Mouse (Mus musculus) kidney, postnatal 14 days (tissue): ENCODE measurements around the gene Gnao1.

Experiments used
- DNase-seq: peaks from one replicate; pipeline ENCODE4 v3.0.0; 2022; ENCODE audit warnings: mixed read lengths

Gnao1 gene

GRCm38 (mm10) chr8:93845186-93845585, 35.4 kb downstream of the Gnao1 start:
- no peak for DNase-seq

GRCm38 (mm10) chr8:93852087-93852645, 42.4 kb downstream of the Gnao1 start:
- DNase-seq, result no peak

GRCm38 (mm10) chr8:93852851-93853461, 43.2 kb downstream of the Gnao1 start:
- DNase-seq, result no peak

DNA sequence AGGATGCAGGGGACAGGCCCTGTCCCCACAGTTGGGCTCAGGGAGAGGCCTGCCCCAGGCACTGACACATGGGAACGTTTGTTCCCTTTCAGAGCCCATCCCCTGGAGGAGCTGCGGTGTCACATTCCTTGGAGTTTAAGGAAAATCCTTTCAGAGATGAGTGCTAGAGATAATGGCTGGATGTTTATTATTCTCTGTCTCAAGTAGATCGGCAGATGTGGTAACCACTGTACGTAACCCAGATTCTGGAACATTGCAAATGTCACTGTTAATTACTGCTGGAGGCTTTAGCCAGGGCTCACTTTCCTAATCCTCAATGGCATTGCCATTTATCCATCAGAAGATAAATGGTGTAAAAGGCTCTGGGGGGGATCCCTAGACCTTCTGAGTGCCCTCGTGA, 44.9 kb downstream of the Gnao1 start:
- DNase-seq, result no peak

DNA sequence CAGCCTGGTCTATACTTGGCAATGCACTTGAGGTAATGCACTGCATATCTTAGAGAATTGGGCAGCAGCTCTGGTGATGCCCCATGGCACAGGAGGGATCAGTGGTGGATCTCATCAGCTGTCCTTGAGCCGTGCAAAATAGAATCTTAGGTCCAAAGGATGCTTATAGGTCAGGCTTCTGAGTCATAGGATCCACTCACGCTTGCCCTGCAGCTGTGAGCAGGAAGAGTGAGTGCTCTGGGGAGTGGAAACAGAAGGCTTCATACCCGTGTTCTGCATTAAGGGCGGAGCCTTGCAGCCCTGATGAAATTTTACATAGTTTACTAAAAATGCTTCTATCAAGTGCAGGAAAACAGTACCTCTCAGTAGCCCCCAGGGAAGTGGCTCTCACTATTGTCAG, 45.5 kb downstream of the Gnao1 start:
- DNase-seq, result no peak

GRCm38 (mm10) chr8:93857144-93857543, 47.4 kb downstream of the Gnao1 start:
- no peak for DNase-seq

DNA sequence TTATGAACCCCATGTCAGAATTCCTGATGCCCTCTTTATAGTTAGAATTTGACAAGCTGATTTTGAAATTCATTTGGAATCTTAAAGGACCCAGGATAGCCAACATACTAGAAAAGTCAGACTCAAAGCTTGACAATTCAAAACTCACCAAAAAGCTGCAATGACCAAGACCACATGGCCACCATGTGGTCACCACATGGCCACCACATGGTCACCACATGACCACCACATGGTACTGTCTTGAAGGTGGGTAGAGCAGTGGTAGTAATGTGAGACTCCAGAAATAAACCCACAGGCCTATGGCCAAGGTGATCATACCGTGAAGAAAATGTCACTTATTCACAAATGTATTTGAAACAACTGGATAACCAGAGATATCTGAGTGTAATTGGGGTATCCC, 48.5 kb downstream of the Gnao1 start:
- no peak for DNase-seq

- DNase-seq, result no peak
Measured at GRCm38 (mm10) chr8:93860020-93860419, 50.3 kb downstream of the Gnao1 start.

DNA sequence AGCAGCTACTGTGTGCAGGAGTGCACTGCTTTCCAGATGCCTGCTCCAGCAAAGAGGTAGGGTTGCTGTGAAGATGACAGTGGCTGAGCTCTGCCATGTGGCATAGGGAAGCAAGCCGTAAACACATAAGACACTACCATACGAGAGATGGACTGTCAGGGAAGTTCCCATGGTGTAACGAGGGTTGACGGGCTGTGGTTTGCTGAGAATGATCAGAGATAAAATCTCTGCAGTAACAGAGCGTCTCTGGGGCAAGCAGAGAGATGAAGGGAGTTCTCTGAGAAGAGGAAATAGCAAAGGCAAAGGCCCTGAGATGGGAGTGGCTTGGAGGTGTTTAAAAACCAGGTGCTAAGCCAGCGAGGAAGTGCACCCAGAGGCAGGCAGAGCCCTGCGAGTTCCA, 54.3 kb downstream of the Gnao1 start:
- DNase-seq, result no peak

- DNase-seq, result no peak
Measured at GRCm38 (mm10) chr8:93866271-93866670, 56.5 kb downstream of the Gnao1 start.

GRCm38 (mm10) chr8:93868486-93869221, 58.9 kb downstream of the Gnao1 start:
- DNase-seq, result no peak

DNA sequence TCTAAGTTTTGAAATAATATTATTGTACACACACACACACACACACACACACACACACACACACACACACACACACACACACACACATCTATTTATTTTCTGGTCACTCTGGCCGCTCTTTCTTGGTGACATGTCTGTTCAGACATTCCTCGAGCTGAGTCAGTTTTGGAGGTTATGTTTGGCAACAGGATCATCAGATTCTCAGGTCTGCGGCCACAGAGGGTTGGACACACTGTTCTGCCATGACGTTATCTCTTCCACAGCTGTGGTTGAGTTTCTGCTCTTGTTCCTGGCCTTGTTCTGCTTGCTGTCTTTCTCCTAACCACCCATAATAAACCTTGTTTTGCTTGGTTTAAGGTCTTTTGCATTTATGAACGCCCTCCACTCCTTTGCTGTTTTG, 61.5 kb downstream of the Gnao1 start:
- no peak for DNase-seq

DNA sequence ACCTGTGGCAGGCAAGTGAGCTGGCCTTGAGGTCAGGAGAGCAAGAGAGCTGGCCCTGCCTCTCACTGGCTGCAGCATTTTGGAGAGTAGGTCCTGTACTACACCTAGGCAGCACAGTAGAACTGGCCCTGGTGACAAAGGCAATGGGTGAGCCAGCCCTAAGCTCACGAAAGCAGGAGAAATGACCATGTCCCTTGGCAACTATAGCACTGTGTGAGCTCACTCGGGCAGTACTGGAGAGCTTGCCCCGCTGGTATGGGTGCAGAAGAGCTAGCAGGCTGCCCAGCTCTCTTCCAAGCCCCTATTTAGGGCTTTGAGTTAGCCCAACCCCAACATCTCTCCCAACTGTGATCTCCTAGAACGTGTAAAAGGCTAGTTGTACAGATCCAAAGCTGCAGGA, 68.6 kb downstream of the Gnao1 start:
- no peak for DNase-seq

DNA sequence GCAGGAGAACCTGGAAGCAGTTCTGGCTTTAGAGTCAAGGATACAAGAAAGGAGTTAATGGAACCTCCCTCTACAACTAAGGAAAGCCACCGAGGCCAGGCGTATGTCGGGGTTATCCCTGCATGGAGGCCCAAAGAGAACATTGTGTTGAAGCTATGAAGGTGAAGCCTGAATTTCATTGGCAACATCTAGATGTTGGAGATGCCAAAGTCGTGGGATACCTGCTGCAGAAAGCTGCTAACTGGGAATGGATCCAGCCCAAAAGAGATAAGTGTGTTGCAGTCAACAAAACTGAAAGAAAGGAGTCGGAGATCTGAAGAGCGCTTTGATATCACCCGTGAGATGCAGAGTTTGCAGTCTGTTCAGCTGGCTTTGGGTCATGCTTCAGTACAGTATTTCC, 70.2 kb downstream of the Gnao1 start:
- DNase-seq, result no peak

DNA sequence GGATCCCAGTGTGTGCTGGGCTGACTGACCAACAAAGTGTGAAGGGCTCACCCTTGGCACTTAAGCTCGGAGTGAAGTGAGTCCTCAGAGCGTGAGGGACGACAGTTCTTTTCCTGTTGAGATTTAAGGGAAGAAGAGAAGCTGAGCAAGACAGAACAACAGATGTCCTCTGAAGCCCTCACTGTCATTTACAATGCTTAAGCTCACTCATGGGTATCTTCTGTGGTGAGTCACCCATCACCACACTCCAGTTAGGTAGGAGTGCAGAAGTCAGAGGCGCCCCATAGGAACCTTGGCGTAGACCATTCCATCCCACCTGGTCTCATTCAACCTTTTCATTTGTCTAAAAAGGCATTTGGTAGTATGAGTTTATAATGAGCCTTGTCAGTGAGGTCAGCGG, 71.6 kb downstream of the Gnao1 start:
- no peak for DNase-seq

DNA sequence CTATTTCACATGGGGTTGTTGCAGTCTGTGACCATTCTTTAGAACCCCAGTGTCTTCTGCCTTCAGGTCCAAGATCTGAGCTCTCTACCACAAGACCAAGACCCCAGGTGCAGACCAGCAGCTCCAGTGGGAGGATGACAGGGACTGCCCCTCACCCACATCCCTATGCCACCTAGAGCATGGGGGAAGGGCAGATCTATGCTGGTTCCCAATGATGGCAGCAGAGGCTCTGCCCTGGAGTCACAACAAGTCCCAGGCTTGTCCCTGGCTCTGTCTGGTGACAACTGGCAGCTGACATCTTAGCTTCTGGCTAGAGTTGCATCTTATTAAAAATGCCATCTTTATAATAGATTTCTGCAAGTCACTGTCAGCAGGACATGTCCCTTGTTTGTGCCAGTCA, 73.5 kb downstream of the Gnao1 start:
- DNase-seq, result no peak

DNA sequence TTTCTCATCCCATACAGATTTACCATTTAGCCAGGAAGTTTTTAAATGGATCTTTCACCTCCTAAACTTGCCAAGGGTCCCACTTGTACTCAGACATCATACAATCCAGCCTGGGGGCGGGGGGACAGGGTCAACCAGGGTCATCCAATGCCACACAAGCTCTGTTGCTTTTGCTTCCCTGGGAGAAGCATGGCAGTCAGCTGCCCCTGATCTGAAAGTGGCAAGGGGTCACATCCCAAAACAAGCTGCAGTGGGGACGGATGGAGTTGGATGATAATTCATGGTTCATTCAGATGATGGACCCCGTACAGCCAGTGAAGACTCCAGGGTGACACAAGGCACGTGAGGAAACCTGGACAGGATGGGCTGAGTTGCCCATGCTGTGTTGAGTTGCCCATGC, 74.0 kb downstream of the Gnao1 start:
- no peak for DNase-seq

DNA sequence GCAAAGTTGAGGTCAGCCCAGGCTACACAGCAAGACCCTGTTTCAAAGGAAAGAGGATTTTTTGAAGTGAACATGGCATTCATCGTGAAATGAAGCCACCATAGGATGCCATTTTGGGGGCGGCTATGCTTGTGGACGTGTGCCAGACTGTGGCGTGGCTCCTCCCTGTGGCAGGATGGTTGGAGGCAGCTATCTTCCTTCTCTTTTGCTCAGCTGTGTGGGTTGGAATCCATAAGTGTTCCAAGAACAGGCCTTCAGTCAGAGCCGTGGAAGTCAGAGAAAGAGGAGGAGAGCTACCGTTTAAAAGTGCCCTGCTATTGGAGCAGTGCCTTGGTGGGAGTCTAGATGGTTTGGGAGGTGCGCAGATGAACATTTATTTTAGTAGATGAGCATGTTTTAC, 74.5 kb downstream of the Gnao1 start:
- DNase-seq, result no peak

- DNase-seq, result no peak
Measured at GRCm38 (mm10) chr8:93886181-93886580, 76.4 kb downstream of the Gnao1 start.

- no peak for DNase-seq
Measured at GRCm38 (mm10) chr8:93888150-93888676, 78.4 kb downstream of the Gnao1 start.

DNA sequence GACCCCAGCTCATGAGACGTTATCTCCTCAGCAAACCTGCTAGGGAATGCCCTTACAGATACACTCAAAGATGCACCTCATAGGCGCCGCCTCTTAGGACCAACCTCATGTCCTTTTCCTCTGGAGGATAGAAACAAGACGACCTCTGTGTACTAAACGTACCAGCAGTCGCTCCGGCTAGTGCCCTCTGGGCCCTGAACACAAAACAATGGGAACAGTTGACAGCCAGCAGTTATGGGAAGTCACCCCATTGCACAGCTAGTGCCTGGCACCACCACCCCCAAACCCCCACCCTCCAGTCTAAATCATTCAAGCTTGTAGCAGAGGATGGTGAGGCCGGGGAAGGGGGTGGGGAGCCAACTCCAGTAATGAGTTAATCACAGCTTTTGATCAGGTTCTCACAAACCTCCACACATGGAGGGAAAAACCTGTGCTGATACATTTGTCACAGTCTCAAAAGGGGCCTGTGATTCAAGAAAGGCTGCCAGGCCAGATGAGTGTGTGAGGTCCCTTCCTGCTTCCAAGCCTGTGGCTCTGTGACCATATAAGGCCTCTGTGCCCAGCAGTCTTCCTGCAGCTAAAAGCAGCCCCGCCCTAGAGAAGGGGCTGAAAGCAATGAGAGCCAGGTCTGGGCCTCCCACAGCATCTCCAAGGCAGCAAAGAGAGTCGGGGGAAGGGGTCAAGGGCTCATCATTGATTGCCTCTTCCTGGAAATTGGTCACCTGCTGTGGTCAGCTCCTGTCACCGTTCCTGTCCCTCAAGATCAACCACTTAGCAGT, 79.1 kb downstream of the Gnao1 start:
- DNase-seq, result no peak

- DNase-seq, result no peak
Measured at GRCm38 (mm10) chr8:93893556-93893955, 83.8 kb downstream of the Gnao1 start.

DNA sequence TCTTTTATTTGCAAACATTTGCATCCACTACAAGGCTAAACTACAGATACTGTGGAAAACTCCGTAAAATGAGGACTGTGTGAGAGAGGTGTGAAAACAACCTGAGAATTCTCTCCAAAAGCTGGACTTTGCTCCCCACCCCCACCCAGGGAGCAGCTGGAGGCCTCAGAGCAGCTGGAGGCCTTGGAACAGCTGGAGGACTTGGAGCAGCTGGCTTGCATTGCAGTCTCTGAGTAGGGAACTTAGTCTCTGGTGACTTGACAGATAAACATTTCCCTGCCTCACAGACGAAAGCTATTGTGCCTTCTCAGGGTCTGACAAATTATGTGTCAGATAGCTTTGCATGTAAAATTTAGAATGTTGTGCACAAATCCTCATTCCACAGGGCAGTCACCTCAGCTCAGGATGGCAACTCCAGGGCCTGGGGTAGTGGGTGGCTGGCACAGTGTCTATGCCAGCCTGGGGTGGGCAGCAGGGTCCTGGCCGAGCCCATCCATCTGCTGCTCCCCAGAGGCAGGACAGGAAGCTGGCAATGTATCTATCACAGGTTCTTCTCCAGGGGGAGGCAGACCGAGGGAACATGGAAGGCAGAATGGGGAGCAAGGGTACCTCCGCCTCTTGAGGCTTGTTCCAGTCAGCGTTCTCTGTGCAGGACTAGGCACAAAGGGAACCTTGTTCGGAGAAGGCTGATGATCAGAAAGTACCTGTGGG, 87.2 kb downstream of the Gnao1 start:
- DNase-seq, result no peak
